Mouse (Mus musculus) gastrocnemius, adult 2 months (tissue): ENCODE results near the gene Serpinb9b. TPM values are rescaled to one million over a fixed set of nuclear protein-coding genes. Genes with fewer than 3 reads are reported as not detected.
A peak's percentile ranks its signal among the peaks of the same experiment; 100 is the strongest.

Source experiments
- DNase-seq: peaks from one replicate; pipeline ENCODE4 v3.0.0; 2022
- H3K27ac ChIP-seq: fragments of 200-600 bp; 2 replicates; pipeline ENCODE4 v1.8.1; 2022; ENCODE audit warnings: mild to moderate bottlenecking
- H3K4me3 ChIP-seq: fragments of 200-600 bp; 2 replicates; pipeline ENCODE4 v1.8.1; 2022; ENCODE audit warnings: mild to moderate bottlenecking, moderate library complexity
- CTCF ChIP-seq: fragments of 200-600 bp; IDR thresholded peaks from 2 replicates; pipeline ENCODE4 v1.8.1; 2022; ENCODE audit warnings: antibody characterized with exemption, mild to moderate bottlenecking, moderate library complexity
- intact Hi-C: fragments of 180-260 bp; cut with DNase I; formaldehyde crosslinking; loops from one replicate; pipeline ENCODE4 v1.15.1; 2025
- long read RNA-seq, 2 experiments: library from polyadenylated mRNA; stranded (forward); transcript quantifications; one replicate each; pipeline ENCODE4 v2.0.0; 2021
- total RNA-seq, 2 experiments: library from RNA; stranded (reverse); gene quantifications; 2 replicates each; pipeline ENCODE4 v1.2.3; 2021

Serpinb9b gene
- not detected for total RNA-seq
- long read RNA-seq, experiment 1, result 0 reads
- long read RNA-seq, experiment 2, result 0 reads

DNA sequence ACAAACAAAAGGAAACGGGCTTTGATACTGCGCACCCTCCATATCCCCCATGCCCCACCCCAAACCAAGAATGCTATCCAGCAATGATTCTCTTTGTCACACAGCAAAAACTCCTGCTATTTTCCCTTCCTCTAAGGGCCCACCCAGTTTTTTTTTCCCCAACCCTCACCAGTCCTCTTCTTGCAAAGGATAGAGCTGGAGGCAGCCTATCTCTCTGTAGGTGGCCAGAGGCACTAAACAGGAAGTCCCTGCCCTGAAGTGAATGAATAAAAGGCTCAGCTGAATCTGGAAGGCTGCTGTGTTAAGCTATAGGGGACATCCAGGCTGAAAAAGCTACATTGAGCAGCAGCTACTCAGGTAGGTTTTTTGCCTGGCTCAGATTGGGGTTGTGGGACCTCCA lies at the start of gene Serpinb9b:
Serpinb9b (plus strand) TSS at position 173 of the 400 bp plus-strand sequence.
- Histone ChIP-seq H3K4me3 (no peak within 1 kb of the TSS), H3K27ac (no peak within 1 kb of the TSS)
- no peak for TF ChIP-seq CTCF
- intact Hi-C loops, result no loop called here
- no peak for DNase-seq

DNA sequence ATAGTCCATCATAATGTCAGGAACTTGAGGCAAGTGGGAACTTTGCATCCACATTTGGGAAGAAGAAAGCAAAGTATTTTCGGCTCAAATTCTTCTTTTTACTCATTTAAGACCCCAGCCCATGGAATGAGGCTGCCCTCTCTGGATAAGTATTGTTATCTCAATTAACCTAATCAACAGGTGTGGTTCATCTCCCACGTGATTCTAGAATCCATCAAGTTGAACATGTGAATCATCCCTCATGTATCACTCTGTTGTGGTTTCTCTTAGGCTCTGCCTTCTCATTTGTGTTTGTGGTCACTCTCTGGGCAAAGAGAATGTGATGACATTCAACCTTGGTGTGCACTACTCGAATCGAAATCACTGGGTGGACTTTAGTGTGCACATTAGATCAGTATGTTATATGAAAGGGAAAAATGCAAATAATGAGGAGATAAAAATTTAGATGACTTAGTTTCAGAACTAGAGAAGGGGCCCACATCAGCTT lies 44.6 kb upstream of the Serpinb9b start:
- TF ChIP-seq CTCF, result no peak
- intact Hi-C loops, result no loop called here
- DNase-seq, result no peak
- no peak overlapping the region for H3K4me3 ChIP-seq
- H3K27ac ChIP-seq, result no peak overlapping the region

DNA sequence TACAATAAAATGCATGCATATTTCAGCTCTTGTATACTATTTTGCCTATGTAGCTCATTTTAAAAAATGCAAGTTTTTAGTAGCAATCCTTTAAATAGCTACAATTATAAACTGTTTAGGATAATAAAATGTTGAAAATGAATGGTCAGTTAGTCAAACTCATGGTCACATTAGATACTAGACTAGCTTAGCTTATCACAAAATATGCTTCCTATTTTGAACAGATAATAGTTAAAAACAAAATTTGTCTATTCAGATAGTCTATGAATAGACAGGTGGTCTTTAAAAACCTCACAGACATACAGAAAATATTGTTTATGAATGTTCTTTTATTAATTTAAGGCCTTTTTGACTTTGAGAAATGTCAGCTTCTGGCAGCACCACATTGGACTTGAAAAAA lies 41.0 kb upstream of the Serpinb9b start:
- DNase-seq, result no peak
- intact Hi-C loops, result no loop called here
- no peak overlapping the region for H3K27ac ChIP-seq
- TF ChIP-seq CTCF, result no peak
- no peak overlapping the region for H3K4me3 ChIP-seq

DNA sequence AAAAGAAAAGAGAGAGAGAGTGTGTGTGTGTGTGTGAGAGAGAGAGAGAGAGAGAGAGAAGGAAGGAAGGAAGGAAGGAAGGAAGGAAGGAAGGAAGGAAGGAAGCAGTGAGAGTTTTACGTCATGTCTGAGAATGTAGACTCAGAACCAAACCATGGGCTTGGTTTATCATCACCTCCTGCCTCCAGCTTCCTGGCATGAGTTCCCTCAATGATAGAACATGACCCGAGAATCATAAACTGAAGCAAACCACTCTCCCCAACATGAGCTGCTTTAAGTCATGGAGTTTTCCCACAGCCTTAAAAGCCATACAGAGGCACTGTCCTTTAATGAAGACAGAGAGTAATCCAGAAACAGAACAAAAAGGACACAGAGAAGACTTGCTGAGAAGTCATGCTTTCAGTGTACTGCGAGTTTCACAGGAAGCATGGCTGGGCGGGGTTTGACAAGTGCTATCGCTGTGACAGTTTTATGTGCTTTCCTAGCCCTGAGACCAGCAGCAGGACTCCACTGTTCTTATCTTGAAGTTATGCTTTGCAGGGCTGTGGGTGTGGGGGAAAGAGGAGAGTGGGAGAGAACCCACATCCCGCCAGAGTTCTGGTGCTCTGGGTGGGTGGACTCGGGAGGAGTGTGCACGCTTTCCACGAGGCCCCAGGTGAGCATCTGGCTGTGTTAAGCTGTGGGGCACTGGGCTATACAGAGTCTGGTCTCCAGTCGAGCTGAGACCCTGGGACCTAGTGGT lies 33.9 kb upstream of the Serpinb9b start:
- Histone ChIP-seq H3K27ac (no peak overlapping the region), H3K4me3 (no peak overlapping the region)
- intact Hi-C loops, result no loop called here
- DNase-seq, result no peak
- no peak for TF ChIP-seq CTCF

DNA sequence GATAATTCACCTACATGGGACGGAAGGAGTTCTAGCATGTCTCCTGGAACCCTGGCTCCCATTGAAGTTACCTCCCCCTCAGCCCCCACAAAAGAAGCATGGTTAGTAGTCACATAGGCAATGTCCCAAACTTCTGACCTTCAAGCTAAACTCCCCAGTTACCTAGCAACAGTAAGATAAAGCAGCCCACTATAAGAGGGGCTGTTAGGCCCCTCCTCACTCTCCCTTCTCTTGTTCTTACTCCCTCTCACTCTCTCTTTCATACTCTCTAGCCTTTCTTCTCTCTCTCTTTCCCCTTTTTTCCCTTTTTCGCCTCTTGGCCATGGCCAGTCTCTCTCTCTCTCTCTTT lies 33.3 kb upstream of the Serpinb9b start:
- Histone ChIP-seq H3K4me3 (no peak overlapping the region), H3K27ac (no peak overlapping the region)
- intact Hi-C loops, result no loop called here
- DNase-seq, result no peak
- no peak for TF ChIP-seq CTCF

DNA sequence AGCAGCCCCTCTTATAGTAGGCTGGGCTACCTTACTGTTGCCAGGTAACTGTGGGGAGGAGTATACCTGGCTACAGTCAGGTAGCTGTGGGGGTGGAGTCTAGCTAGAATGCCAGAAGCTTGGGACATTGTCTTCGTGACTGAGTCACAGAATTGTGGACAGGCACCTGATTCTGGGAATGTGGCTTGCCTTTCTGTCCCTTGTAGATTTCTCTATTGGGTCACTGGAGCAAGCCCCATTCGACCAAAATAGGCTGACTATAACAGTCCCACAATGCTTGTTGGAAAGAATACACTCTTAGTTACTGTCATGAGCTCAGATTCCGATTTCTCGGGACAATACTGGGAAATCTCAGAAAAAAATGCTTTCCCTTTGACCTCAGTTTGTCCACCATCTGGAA lies 32.2 kb upstream of the Serpinb9b start:
- TF ChIP-seq CTCF, result no peak
- no peak for DNase-seq
- Histone ChIP-seq H3K4me3 (no peak overlapping the region), H3K27ac (no peak overlapping the region)
- intact Hi-C loops, result no loop called here

DNA sequence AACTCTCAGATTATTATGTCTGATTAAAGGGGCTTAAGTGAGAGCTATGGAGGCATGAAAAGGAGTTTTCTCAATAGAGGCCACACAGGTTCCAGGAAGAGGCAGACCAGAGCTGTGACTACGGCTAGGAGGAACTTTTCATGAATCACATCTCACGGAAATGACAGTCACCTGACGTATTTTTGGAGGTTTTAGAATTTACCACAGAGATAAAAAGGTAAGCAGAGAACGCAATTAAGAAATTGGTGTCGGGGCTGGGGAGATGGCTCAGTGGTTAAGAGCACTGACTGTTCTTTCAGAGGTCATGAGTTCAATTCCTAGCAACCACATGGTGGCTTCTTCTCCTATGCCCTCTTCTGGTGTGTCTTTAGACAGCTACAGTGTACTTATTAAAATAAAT lies 25.9 kb upstream of the Serpinb9b start:
- H3K27ac ChIP-seq, result no peak overlapping the region
- no peak for DNase-seq
- no peak for TF ChIP-seq CTCF
- intact Hi-C loops, result loop anchor here (5.0 kb wide), 2 partner anchors 76 to 99 kb away; partner anchors contain the start of gene Serpinb1b
- no peak overlapping the region for H3K4me3 ChIP-seq

DNA sequence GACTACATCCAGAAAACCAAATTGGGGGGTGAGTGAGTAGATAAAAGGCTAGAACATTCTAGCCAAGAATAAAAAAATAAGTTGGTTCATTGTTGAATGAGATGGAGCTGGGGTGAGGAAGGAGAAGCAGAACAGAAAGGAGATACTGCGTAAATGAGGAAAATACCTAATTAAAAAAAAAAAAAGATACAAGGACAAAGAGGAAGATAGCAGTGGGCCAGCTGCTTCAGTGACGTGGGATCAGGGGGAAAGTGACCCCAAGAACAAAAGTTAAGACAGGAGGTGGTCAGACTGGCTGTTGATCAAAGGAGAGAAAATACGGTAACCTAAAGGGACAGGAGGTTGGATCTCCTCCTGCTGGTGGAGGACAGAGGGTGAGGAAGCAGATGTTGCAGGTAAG lies 24.3 kb upstream of the Serpinb9b start, which contains the start of gene Serpinb9:
Serpinb9 (plus strand) TSS at position 301 of the 400 bp plus-strand sequence.
- Histone ChIP-seq H3K4me3 (peak within 1 kb of the TSS; percentile 75), H3K27ac (peak within 1 kb of the TSS; percentile 89)
- DNase-seq, result no peak
- intact Hi-C loops, result loop anchor here (5.0 kb wide), 2 partner anchors 74 to 101 kb away; partner anchors contain the start of gene Serpinb1b
- TF ChIP-seq CTCF, result no peak

DNA sequence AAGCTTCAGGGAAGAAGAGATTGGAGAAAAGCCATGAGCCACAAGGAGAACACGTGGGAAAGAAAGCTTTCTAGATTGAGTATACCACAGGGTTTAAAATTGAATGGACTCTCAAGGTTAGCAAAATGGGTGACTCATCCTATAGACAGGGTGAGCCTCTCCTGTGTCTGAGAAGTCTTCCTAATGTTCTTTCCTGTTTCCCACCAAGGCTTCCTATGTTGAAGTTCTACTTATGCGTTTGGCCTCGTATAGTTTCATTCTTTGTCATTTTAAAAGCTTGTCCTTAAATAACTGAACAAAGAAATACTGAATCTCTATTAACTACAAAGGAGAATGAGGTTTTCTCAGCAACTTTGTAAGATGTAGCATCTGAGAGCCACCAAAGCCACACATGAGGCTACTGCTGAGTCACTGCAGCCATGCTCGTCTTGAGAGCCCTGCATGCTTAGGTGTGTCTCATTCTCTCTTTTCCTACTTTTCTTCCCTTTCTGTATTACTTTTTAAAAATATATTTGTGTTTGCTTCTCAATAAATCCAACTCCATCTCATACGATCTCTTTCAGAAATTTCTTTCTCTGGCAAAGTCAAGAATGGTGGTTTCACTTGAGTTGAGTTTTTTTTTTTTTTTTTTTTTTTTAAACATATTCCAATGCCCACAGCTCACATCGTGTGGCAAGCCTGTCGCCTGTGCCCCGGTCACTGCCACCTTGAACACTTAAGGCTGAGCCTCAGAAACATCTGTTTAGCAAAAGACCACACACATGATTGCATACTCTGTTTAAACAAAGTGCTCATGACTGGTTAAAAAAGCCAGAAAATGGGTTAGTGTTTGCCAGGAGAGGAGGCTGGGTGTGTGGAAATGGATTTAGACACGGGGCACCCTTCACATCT lies 23.4 kb upstream of the Serpinb9b start:
- Histone ChIP-seq H3K27ac (peak overlapping the region; percentile 89), H3K4me3 (peak overlapping the region; percentile 75)
- TF ChIP-seq CTCF, result no peak
- DNase-seq, result no peak
- intact Hi-C loops, result loop anchor here (5.0 kb wide), 2 partner anchors 74 to 101 kb away; partner anchors contain the start of gene Serpinb1b

DNA sequence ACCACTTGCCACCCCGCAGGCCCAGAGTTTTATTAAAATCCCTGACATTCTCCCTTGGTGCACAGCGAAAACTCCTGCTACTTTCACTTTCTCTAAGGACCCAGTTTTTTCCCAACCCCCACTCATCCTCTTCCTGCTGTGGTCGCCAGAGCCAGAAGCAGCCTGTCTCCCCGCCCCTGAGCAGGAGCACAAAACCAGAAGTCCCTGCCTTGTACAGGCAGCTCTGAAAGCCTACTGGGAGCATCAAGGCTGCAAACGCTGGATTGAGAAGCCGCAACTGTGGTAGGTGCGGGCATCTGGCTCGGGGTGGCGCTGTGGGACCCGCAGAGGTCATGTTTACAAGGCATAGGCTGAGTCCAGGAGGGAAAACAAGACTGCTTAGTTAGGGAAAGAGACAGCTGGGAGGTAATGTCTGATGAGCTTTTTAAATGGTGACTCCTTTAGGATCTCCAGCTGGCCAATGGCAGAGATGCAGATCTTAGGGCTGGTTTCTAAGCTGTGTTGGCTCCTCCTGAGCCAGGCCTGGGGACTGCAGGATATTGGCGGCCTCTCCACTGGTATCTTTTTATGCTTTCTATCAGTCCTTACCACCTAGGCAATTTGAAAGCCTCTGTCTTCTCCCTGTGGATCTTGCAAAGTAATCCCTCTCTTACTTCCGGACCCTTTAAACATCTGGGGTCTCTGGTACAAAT lies 22.7 kb upstream of the Serpinb9b start:
- peak overlapping the region; percentile 89 for H3K27ac ChIP-seq
- intact Hi-C loops, result loop anchor here (5.0 kb wide), 2 partner anchors 73 to 102 kb away; partner anchors contain the start of gene Serpinb1b
- TF ChIP-seq CTCF, result peak; percentile 81
- DNase-seq, result peak; percentile 89
- H3K4me3 ChIP-seq, result peak overlapping the region; percentile 75

DNA sequence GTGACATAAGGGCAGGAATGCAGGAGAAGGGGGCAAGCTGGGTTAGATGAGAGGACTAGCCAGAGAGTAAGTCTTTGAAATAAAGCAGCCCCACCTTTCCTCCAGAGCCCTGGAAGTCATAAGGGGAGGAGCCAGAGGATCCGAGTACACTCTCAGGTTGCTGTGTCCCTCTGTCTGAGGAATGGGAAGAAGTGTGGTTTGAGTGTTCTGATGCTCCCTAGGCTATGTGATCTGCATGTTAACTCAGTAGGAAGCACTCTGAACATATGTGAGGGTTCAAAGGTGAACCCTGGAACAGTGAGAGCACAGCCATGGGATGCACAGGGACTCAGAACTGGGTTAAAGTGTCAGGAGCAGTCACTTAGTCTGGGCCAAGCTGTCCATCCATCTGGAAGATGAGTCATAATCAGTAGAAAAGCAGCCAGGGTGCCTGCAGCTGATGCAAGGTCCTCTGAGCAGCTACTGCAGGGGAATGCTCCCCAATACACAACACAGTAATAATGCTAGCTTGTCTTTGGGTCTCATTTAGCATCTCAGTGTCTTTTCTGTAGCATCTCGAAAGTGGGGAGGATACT lies 21.6 kb upstream of the Serpinb9b start:
- intact Hi-C loops, result no loop called here
- H3K4me3 ChIP-seq, result peak overlapping the region; percentile 75
- H3K27ac ChIP-seq, result peak overlapping the region; percentile 89
- DNase-seq, result no peak
- TF ChIP-seq CTCF, result no peak

DNA sequence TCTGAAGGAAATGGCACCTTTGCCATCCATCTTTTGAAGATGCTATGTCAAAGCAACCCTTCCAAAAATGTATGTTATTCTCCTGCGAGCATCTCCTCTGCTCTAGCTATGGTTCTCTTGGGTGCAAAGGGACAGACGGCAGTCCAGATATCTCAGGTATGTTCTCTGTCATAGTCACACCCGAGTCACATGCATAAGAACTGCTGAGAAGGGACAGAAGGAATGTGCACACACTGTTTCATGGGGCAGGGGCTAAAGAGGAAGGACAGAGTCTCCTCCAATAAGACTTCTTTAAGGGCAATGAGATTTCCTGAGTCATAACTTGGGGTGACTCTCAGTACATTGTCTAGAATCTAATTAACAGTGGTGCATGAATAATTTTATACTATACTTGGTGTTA lies 20.7 kb upstream of the Serpinb9b start:
- intact Hi-C loops, result no loop called here
- no peak for DNase-seq
- no peak overlapping the region for H3K27ac ChIP-seq

More for the DNA sequence above, 20.7 kb upstream of the Serpinb9b start:
- no peak overlapping the region for H3K4me3 ChIP-seq
- no peak for TF ChIP-seq CTCF
